Mouse (Mus musculus): ENCODE data around the gene Tpr. TPM values are rescaled to one million over a fixed set of nuclear protein-coding genes. Genes with fewer than 3 reads are reported as not detected.

Gene Tpr
- polyA plus RNA-seq, 2 experiments: 122 to 154 TPM

DNA sequence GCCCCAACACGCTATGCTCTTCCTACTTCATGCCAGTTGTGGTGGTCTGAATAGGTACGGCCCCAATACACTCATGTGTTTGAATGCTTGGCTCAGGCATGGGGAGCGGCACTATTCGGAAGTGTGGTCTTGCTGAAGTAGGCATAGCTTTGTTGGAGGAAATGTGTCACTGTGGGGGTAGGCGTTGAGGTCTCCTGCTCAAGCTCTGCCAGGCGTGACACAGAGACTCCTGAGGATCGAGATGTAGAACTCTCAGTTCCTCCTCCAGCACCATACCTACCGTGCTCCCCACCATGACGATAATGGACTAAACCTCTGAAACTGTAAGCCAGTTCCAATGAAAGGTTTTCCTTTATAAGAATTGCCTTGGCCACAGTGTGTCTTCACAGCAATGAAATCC lies 5.1 kb upstream of the Tpr start:
- H3K9ac ChIP-seq (ENCODE audit: low read depth, low read length, severe bottlenecking): no peak overlapping the region
- ATAC-seq (ENCODE audit: low FRiP score, low read depth): no peak
- H3K4me2 ChIP-seq (replicated peaks; ENCODE audit: low read depth, low read length, severe bottlenecking): no peak overlapping the region
- no peak overlapping the region for H3K27ac ChIP-seq (replicated peaks; ENCODE audit: low read depth, low read length)
- peaks cover 46% of the 10 kb centered on the region for H3K36me3 ChIP-seq (ENCODE audit: control insufficient read depth, insufficient read depth, low read length)
- no peak overlapping the region for H3K4me3 ChIP-seq (replicated peaks; ENCODE audit: low read length)
- H3K27me3 ChIP-seq (ENCODE audit: control insufficient read depth, insufficient read depth, low read length): no peaks in the 10 kb centered on the region
- H3K4me1 ChIP-seq (ENCODE audit: control insufficient read depth, insufficient read depth, low read length): 0 out of 2 replicates have a peak, but pooled peaks cover 4% of the 10 kb centered on the region
- no peak for DNase-seq (ENCODE audit: low spot score)
- WGBS: 92% methylated on average over 9 of the region's 9 CpGs
- H3K9me3 ChIP-seq (ENCODE audit: control insufficient read depth, low read length): no peaks in the 10 kb centered on the region
- no peak for TF ChIP-seq POLR2A (IDR thresholded peaks at IDR 0.05; ENCODE audit: borderline replicate concordance, extremely low read depth, insufficient read depth, insufficient read length)

DNA sequence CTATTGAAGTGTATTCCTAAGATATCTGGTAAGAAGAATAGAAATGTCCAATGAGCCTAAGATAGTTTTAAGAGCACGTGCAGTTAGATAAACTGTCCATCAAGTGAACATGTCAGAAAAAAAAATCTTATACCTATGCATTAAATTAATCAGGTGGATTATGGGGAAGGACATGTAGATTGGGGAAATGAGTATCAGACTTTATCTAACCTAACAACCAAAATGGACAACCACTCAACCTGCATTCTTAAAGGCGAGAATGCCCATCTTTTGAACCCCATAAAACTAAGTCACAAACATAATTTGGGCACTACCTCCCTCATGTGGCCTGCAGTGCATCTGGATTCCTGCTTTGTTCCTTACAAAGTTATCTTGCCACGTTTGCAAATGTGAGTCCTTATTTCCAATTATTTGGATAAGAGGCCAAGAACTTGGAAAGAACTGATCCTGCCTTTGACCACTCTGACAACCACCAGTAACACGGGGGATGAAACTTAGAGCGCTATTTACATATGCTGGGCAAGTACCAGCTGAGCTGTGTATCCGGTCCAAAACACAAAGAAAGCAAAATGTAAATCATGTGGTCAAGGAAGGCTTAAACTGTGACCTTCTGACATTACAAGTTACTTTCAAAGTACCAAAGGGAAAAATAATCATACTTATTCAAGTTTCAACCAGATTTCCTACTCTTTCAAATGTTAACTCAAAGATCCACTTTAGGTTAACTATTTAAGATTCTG lies 3.1 kb upstream of the Tpr start:
- H3K36me3 ChIP-seq (ENCODE audit: control insufficient read depth, insufficient read depth, low read length): peaks cover 38% of the 10 kb centered on the region
- H3K4me3 ChIP-seq (replicated peaks; ENCODE audit: low read length): no peak overlapping the region
- H3K27ac ChIP-seq (replicated peaks; ENCODE audit: low read depth, low read length): no peak overlapping the region
- H3K9ac ChIP-seq (ENCODE audit: low read depth, low read length, severe bottlenecking): no peak overlapping the region
- no peak overlapping the region for H3K4me2 ChIP-seq (replicated peaks; ENCODE audit: low read depth, low read length, severe bottlenecking)
- ATAC-seq (ENCODE audit: low FRiP score, low read depth): no peak
- H3K4me1 ChIP-seq (ENCODE audit: control insufficient read depth, insufficient read depth, low read length): 0 out of 2 replicates have a peak, but pooled peaks cover 4% of the 10 kb centered on the region
- H3K27me3 ChIP-seq (ENCODE audit: control insufficient read depth, insufficient read depth, low read length): no peaks in the 10 kb centered on the region
- H3K9me3 ChIP-seq (ENCODE audit: control insufficient read depth, low read length): no peaks in the 10 kb centered on the region
- no peak for TF ChIP-seq POLR2A (IDR thresholded peaks at IDR 0.05; ENCODE audit: borderline replicate concordance, extremely low read depth, insufficient read depth, insufficient read length)
- 87% methylated on average over 6 of the region's 6 CpGs for WGBS
- no peak for DNase-seq (ENCODE audit: low spot score)

DNA sequence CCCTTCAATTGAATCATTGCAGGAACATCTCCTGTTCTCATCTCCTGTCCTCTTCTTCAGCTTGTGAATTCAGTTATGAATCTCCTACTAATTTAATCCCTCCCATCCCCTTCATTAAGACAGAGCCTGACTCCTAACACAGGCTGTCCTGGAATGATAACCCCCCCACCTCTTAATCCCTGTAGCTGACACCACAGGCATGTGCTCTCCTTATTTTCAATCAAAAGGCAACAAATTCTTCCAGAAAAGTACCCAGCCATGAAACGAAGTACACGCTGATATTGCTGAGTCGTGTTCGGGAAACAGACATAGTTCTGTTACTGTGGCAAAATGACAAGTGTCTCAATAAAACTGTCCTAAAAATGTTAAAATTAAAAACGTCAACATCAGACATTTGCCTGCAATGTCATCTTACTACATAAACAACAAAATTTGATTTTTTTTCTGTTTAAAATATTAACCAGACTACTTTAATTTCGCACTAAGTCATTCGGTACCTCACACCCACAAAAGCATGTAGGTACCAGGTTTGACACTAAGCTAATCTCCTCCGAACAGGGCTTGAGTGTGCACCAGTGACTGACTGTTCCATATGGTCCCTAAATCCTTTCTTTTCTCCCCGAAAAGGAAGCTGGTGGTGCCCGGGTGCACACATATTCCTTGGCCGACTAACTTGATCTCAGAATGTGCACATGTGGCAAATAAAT lies 554 bp upstream of the Tpr start:
- DNase-seq (ENCODE audit: low spot score) (no peak), ATAC-seq (ENCODE audit: low FRiP score, low read depth) (0 out of 2 replicates have a peak, but pooled peaks have one; percentile 1)
- Histone ChIP-seq H3K27me3 (ENCODE audit: control insufficient read depth, insufficient read depth, low read length) (no peaks in the 10 kb centered on the region), H3K27ac (replicated peaks; ENCODE audit: low read depth, low read length) (peak overlapping the region; percentile 84), H3K36me3 (ENCODE audit: control insufficient read depth, insufficient read depth, low read length) (peaks cover 41% of the 10 kb centered on the region), H3K4me1 (ENCODE audit: control insufficient read depth, insufficient read depth, low read length) (0 out of 2 replicates have a peak, but pooled peaks cover 4% of the 10 kb centered on the region), H3K4me3 (replicated peaks; ENCODE audit: low read length) (peak overlapping the region; percentile 57), H3K9ac (ENCODE audit: low read depth, low read length, severe bottlenecking) (peak overlapping the region; percentile 52), H3K9me3 (ENCODE audit: control insufficient read depth, low read length) (no peaks in the 10 kb centered on the region), H3K4me2 (replicated peaks; ENCODE audit: low read depth, low read length, severe bottlenecking) (peak overlapping the region; percentile 54)
- no peak for TF ChIP-seq POLR2A (IDR thresholded peaks at IDR 0.05; ENCODE audit: borderline replicate concordance, extremely low read depth, insufficient read depth, insufficient read length)
- 28% methylated on average over 11 of the region's 11 CpGs for WGBS

DNA sequence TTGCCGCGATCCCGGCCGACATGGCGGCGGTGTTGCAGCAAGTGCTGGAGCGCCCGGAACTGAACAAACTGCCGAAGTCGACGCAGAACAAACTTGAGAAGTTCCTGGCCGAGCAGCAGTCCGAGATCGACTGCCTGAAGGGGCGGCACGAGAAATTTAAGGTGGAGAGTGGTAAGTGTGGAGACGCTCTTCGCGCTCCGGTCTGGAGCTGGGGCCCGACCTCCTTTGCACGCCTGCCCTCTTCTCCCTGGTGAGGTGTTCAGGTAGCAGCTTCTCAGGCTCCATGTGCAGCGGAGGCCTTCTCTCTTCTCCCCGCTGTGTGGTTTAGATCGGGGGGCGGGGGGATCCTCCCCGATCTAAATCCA lies 832 bp downstream of the Tpr start:
- WGBS: 0% methylated on average over 27 of the region's 27 CpGs
- Histone ChIP-seq H3K9ac (ENCODE audit: low read depth, low read length, severe bottlenecking) (peak overlapping the region; percentile 59), H3K4me1 (ENCODE audit: control insufficient read depth, insufficient read depth, low read length) (0 out of 2 replicates have a peak, but pooled peaks cover 4% of the 10 kb centered on the region), H3K4me3 (replicated peaks; ENCODE audit: low read length) (peak overlapping the region; percentile 57), H3K4me2 (replicated peaks; ENCODE audit: low read depth, low read length, severe bottlenecking) (peak overlapping the region; percentile 64), H3K27me3 (ENCODE audit: control insufficient read depth, insufficient read depth, low read length) (no peaks in the 10 kb centered on the region), H3K9me3 (ENCODE audit: control insufficient read depth, low read length) (no peaks in the 10 kb centered on the region), H3K36me3 (ENCODE audit: control insufficient read depth, insufficient read depth, low read length) (peaks cover 37% of the 10 kb centered on the region), H3K27ac (replicated peaks; ENCODE audit: low read depth, low read length) (peak overlapping the region; percentile 87)
- ATAC-seq (ENCODE audit: low FRiP score, low read depth) (peak; percentile 53), DNase-seq (ENCODE audit: low spot score) (peak; percentile 58)
- no peak for TF ChIP-seq POLR2A (IDR thresholded peaks at IDR 0.05; ENCODE audit: borderline replicate concordance, extremely low read depth, insufficient read depth, insufficient read length)

DNA sequence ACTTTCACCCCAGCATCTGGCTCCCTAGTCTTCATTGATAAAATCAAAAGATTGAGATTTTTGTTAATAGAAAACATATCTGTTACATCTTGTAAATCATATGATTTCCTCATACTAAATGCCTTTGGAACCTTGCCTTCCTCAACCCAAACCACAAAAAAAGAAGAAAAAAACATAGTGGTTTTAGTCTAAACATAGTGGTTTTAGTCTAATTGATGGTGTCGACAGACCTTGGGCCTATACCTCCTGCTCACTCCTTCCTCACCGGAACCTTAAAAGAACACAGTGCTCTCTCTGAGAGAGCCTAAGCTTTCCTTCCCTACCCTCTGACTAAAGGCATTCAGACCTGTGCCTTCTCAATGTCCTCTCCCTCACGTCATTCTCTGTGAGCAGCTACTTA lies 3.4 kb downstream of the Tpr start:
- H3K27me3 ChIP-seq (ENCODE audit: control insufficient read depth, insufficient read depth, low read length): no peaks in the 10 kb centered on the region
- WGBS: 88% methylated on average over 3 of the region's 3 CpGs
- H3K27ac ChIP-seq (replicated peaks; ENCODE audit: low read depth, low read length): no peak overlapping the region
- H3K4me3 ChIP-seq (replicated peaks; ENCODE audit: low read length): no peak overlapping the region
- DNase-seq (ENCODE audit: low spot score): no peak
- H3K9me3 ChIP-seq (ENCODE audit: control insufficient read depth, low read length): no peaks in the 10 kb centered on the region
- TF ChIP-seq POLR2A (IDR thresholded peaks at IDR 0.05; ENCODE audit: borderline replicate concordance, extremely low read depth, insufficient read depth, insufficient read length): no peak
- H3K36me3 ChIP-seq (ENCODE audit: control insufficient read depth, insufficient read depth, low read length): peaks cover 40% of the 10 kb centered on the region
- H3K9ac ChIP-seq (ENCODE audit: low read depth, low read length, severe bottlenecking): no peak overlapping the region
- 0 out of 2 replicates have a peak, but pooled peaks cover 4% of the 10 kb centered on the region for H3K4me1 ChIP-seq (ENCODE audit: control insufficient read depth, insufficient read depth, low read length)
- ATAC-seq (ENCODE audit: low FRiP score, low read depth): no peak
- no peak overlapping the region for H3K4me2 ChIP-seq (replicated peaks; ENCODE audit: low read depth, low read length, severe bottlenecking)
